Mouse (Mus musculus) heart, postnatal 0 days (tissue): ENCODE data around the gene Hnrnpdl. TPM values are rescaled to one million over a fixed set of nuclear protein-coding genes. Genes with fewer than 3 reads are reported as not detected.

Experiments used
- ATAC-seq: fragments of 200-750 bp; cut with Nextera tagmentation; 2 replicates; pipeline ENCODE4 v1.8.0; 2017; ENCODE audit warnings: low read depth, moderate number of reproducible peaks, moderate library complexity; ENCODE audit not compliant: insufficient read depth
- DNase-seq: peaks from one replicate; pipeline ENCODE4 v3.0.0-alpha.2; 2016; ENCODE audit warnings: low spot score
- H3K27ac ChIP-seq: fragments of 300-500 bp; sonication (generic); 2 replicates; pipeline ENCODE4 v1.5.1; 2014; ENCODE audit warnings: low read depth, mild to moderate bottlenecking
- H3K27me3 ChIP-seq: fragments of 300-500 bp; sonication (generic); 2 replicates; pipeline ENCODE4 v1.6.1; 2014; ENCODE audit warnings: low read length, mixed read lengths; ENCODE audit not compliant: control insufficient read depth, insufficient read depth
- H3K36me3 ChIP-seq: fragments of 300-500 bp; sonication (generic); replicated peaks from 2 replicates; pipeline ENCODE4 v1.6.1; 2014; ENCODE audit warnings: low read length, mixed read lengths; ENCODE audit not compliant: control insufficient read depth, insufficient read depth
- H3K4me1 ChIP-seq: fragments of 300-500 bp; sonication (generic); 2 replicates; pipeline ENCODE4 v1.6.1; 2014; ENCODE audit warnings: antibody characterized with exemption; ENCODE audit not compliant: control insufficient read depth, insufficient read depth
- H3K4me2 ChIP-seq: fragments of 300-500 bp; sonication (generic); 2 replicates; pipeline ENCODE4 v1.6.1; 2014; ENCODE audit warnings: low read depth, mild to moderate bottlenecking, low read length, moderate library complexity
- H3K4me3 ChIP-seq: fragments of 300-500 bp; sonication (generic); 2 replicates; pipeline ENCODE4 v1.5.1; 2014; ENCODE audit warnings: low read depth, low read length
- H3K9ac ChIP-seq: fragments of 300-500 bp; sonication (generic); replicated peaks from 2 replicates; pipeline ENCODE4 v1.6.1; 2014; ENCODE audit warnings: low read depth, low read length, mixed read lengths
- H3K9me3 ChIP-seq: fragments of 300-500 bp; sonication (generic); replicated peaks from 2 replicates; pipeline ENCODE4 v1.6.1; 2016; ENCODE audit warnings: low read length; ENCODE audit not compliant: control insufficient read depth
- CTCF ChIP-seq: IDR thresholded peaks from 2 replicates; pipeline ENCODE4 v1.5.1; 2016; ENCODE audit warnings: antibody characterized with exemption, control low read depth, low read depth
- EP300 ChIP-seq: IDR thresholded peaks from 2 replicates; pipeline ENCODE4 v1.6.1; 2016; ENCODE audit warnings: antibody characterized with exemption, low read depth
- WGBS: fragments of 180-500 bp; shearing (Covaris S2); extraction: QIAGEN DNeasy Blood & Tissue Kit; methylation state at CpG from one replicate; pipeline ENCODE4 v1.1.7; 2014; 5-methylcytosine and 5-hydroxymethylcytosine counted together
- polyA plus RNA-seq: library from polyadenylated mRNA; unstranded; fragments of >200 nt; fragmentation: Nextera tagmentation; extraction: Ambion mirVana; gene quantifications from 2 replicates; pipeline ENCODE4 v1.2.1, GENCODE M21; 2015
- total RNA-seq: library from RNA; depleted of rRNA; stranded (reverse); fragments of >200 nt; gene quantifications from 2 replicates; pipeline ENCODE4 v1.2.3, GENCODE M21; 2014; ENCODE audit warnings: low replicate concordance

Gene Hnrnpdl
- total and polyA plus RNA-seq, 2 experiments from 2014 or later, result 51.3 to 54.8 TPM

GRCm38 (mm10) chr5:100054807-100055547, 15.5 kb upstream of the Hnrnpdl start:
- H3K36me3 ChIP-seq, result peaks cover 8% of the 10 kb centered on the region
- no peak overlapping the region for H3K4me2 ChIP-seq
- H3K27ac ChIP-seq, result peak overlapping the region; percentile 60
- H3K9me3 ChIP-seq, result no peaks in the 10 kb centered on the region
- WGBS, result 61% methylated on average over 11 of the region's 11 CpGs
- no peaks in the 10 kb centered on the region for H3K27me3 ChIP-seq
- TF ChIP-seq CTCF (no peak), EP300 (no peak)
- no peak overlapping the region for H3K9ac ChIP-seq
- ATAC-seq (peak; percentile 72), DNase-seq (peak; percentile 36)
- no peak overlapping the region for H3K4me3 ChIP-seq
- H3K4me1 ChIP-seq, result peaks cover 22% of the 10 kb centered on the region

- ATAC-seq, result no peak
- TF ChIP-seq CTCF (no peak), EP300 (no peak)
- 92% methylated on average over 7 of the region's 7 CpGs for WGBS
Measured at GRCm38 (mm10) chr5:100052728-100053127, 13.3 kb upstream of the Hnrnpdl start.

GRCm38 (mm10) chr5:100049904-100050303, 10.4 kb upstream of the Hnrnpdl start:
- Histone ChIP-seq H3K9ac (no peak overlapping the region), H3K4me2 (no peak overlapping the region), H3K27me3 (no peaks in the 10 kb centered on the region), H3K27ac (no peak overlapping the region), H3K4me3 (no peak overlapping the region), H3K4me1 (peaks cover 24% of the 10 kb centered on the region), H3K9me3 (no peaks in the 10 kb centered on the region), H3K36me3 (no peaks in the 10 kb centered on the region)
- no peak for DNase-seq
- WGBS, result 86% methylated on average over 3 of the region's 3 CpGs
- no peak for ATAC-seq
- TF ChIP-seq EP300, result no peak
- no peak for TF ChIP-seq CTCF

More at GRCm38 (mm10) chr5:100052728-100053127, 13.3 kb upstream of the Hnrnpdl start:
- Histone ChIP-seq H3K9ac (no peak overlapping the region), H3K4me1 (peaks cover 27% of the 10 kb centered on the region), H3K4me3 (no peak overlapping the region), H3K4me2 (no peak overlapping the region), H3K36me3 (no peaks in the 10 kb centered on the region), H3K9me3 (no peaks in the 10 kb centered on the region), H3K27ac (no peak overlapping the region), H3K27me3 (no peaks in the 10 kb centered on the region)
- no peak for DNase-seq

DNA sequence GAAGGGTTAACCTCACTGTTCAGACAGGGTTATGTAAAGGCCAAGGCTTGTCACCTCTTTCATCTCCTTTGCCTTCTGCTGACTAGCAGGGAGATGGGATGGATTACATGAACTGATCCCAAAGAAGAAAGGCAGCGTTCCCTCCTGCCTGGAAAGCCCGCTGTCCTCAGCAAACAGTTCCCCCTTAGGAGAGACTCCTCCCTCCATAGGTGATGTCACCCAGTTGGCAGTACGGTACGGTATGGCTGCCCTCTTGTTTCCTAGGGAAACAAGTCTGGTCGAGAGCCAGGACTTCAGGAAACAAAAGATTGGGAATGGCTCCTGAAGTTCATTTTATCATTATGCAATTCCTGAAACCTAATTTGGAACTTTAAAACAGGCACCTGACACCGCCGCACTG, 8.4 kb upstream of the Hnrnpdl start:
- WGBS, result 36% methylated on average over 7 of the region's 7 CpGs
- Histone ChIP-seq H3K36me3 (no peaks in the 10 kb centered on the region), H3K27ac (no peak overlapping the region), H3K9me3 (no peaks in the 10 kb centered on the region), H3K4me2 (no peak overlapping the region), H3K4me1 (peaks cover 20% of the 10 kb centered on the region), H3K9ac (no peak overlapping the region), H3K4me3 (no peak overlapping the region), H3K27me3 (no peaks in the 10 kb centered on the region)
- DNase-seq (peak; percentile 79), ATAC-seq (peak; percentile 76)
- TF ChIP-seq CTCF, result no peak
- no peak for TF ChIP-seq EP300

DNA sequence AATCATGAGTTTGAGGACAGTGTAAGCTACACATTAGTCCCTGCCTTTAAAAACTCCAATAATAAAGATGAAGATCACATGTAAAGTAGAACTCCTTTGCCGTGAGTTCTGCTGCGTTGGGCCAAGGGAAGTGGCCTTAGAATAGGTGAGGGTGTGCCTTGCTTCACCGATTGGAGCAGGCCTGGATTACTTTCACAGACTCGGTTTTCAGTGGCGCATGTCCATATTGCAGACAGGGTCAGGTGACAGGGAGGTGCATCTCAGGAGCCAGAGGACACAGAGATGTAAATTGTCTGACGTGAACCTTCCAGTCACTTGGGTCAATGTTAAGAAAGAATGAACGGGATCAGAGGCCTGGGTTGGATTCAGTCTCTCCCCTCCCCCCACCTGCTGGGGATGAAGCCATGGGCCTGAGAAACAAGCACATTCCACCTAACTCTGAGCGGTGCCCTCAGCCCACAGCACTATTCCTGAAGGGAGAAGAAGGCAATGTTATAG, 7.7 kb upstream of the Hnrnpdl start:
- peaks cover 20% of the 10 kb centered on the region for H3K4me1 ChIP-seq
- H3K27me3 ChIP-seq, result no peaks in the 10 kb centered on the region
- no peaks in the 10 kb centered on the region for H3K36me3 ChIP-seq
- no peak for ATAC-seq
- H3K27ac ChIP-seq, result no peak overlapping the region
- H3K4me3 ChIP-seq, result no peak overlapping the region
- H3K9me3 ChIP-seq, result no peaks in the 10 kb centered on the region
- no peak for TF ChIP-seq CTCF
- no peak for TF ChIP-seq EP300
- H3K9ac ChIP-seq, result no peak overlapping the region
- WGBS, result 56% methylated on average over 8 of the region's 8 CpGs
- DNase-seq, result no peak
- no peak overlapping the region for H3K4me2 ChIP-seq

GRCm38 (mm10) chr5:100046096-100046495, 6.6 kb upstream of the Hnrnpdl start:
- Histone ChIP-seq H3K27ac (no peak overlapping the region), H3K4me1 (peaks cover 20% of the 10 kb centered on the region), H3K9me3 (no peaks in the 10 kb centered on the region), H3K36me3 (no peaks in the 10 kb centered on the region), H3K27me3 (no peaks in the 10 kb centered on the region), H3K4me3 (no peak overlapping the region), H3K4me2 (no peak overlapping the region), H3K9ac (no peak overlapping the region)
- ATAC-seq (no peak), DNase-seq (no peak)
- TF ChIP-seq CTCF, result no peak
- TF ChIP-seq EP300, result no peak
- 82% methylated on average over 3 of the region's 3 CpGs for WGBS
